Mouse (Mus musculus): Measurements from ENCODE around the gene P4hb.
A peak's percentile ranks its signal among the peaks of the same experiment; 100 is the strongest.

The P4hb gene

GRCm38 (mm10) chr11:120512790-120513453 lies 60.1 kb downstream of the P4hb start:
- no peak for DNase-seq (ENCODE audit: extremely low read depth, low read depth, low spot score)

GRCm38 (mm10) chr11:120510375-120511030 lies 62.5 kb downstream of the P4hb start:
- DNase-seq (ENCODE audit: extremely low read depth, low read depth, low spot score), result peak; percentile 99
